Mouse (Mus musculus): ENCODE results near the gene Mettl7a1. TPM values are rescaled to one million over a fixed set of nuclear protein-coding genes. Genes with fewer than 3 reads are reported as not detected.
"Not testable (repeated sequence)": the region's sequence is repeated elsewhere in the genome, so short reads cannot be mapped to it uniquely, and the experiment has no call there.

Mettl7a1 gene
- 7.3 and 9.2 TPM in 2 replicates for polyA plus RNA-seq (2014; fragmentation: Nextera tagmentation; extraction: Ambion mirVana)

- H3K9me3 ChIP-seq (ENCODE audit: control insufficient read depth, low read depth, low read length) = no peaks in the 10 kb centered on the region
- H3K4me3 ChIP-seq (ENCODE audit: low read depth, low read length) = peak within 1 kb of the TSS; percentile 46
- peak within 1 kb of the TSS; percentile 45 for H3K9ac ChIP-seq (replicated peaks; ENCODE audit: low read depth, low read length)
- ATAC-seq (ENCODE audit: insufficient number of reproducible peaks, insufficient read depth, low FRiP score, low read depth) = peak; percentile 77; the same call in 1 of the 2 replicates
- peaks cover 9% of the 10 kb centered on the region; the same call in 1 of the 2 replicates for H3K4me1 ChIP-seq (ENCODE audit: control insufficient read depth, insufficient read depth, low read length)
- peak within 1 kb of the TSS; percentile 84 for H3K27ac ChIP-seq (ENCODE audit: low read length)
- H3K27me3 ChIP-seq (ENCODE audit: control insufficient read depth, insufficient read depth, low read length) = no peaks in the 10 kb centered on the region
- H3K4me2 ChIP-seq (replicated peaks; ENCODE audit: low read depth, low read length) = peak within 1 kb of the TSS; percentile 61
- 2% methylated on average over 22 of the region's 30 CpGs for WGBS
- no peaks in the 10 kb centered on the region for H3K36me3 ChIP-seq (ENCODE audit: control insufficient read depth, insufficient read depth, low read length)
Observed at GRCm38 (mm10) chr15:100304019-100304991, at the start of gene Mettl7a1. Mettl7a1 (plus strand) TSS chr15:100304140.

- no peak for ATAC-seq (ENCODE audit: insufficient number of reproducible peaks, insufficient read depth, low FRiP score, low read depth)
- 85% methylated on average over 6 of the region's 6 CpGs for WGBS
- no peaks in the 10 kb centered on the region for H3K9me3 ChIP-seq (ENCODE audit: control insufficient read depth, low read depth, low read length)
- no peak overlapping the region for H3K27ac ChIP-seq (ENCODE audit: low read length)
- peaks cover 67% of the 10 kb centered on the region for H3K36me3 ChIP-seq (ENCODE audit: control insufficient read depth, insufficient read depth, low read length)
- no peaks in the 10 kb centered on the region for H3K27me3 ChIP-seq (ENCODE audit: control insufficient read depth, insufficient read depth, low read length)
- no peaks in the 10 kb centered on the region for H3K4me1 ChIP-seq (ENCODE audit: control insufficient read depth, insufficient read depth, low read length)
- no peak overlapping the region for H3K4me3 ChIP-seq (ENCODE audit: low read depth, low read length)
- no peak overlapping the region for H3K9ac ChIP-seq (replicated peaks; ENCODE audit: low read depth, low read length)
- H3K4me2 ChIP-seq (replicated peaks; ENCODE audit: low read depth, low read length) = no peak overlapping the region
Observed at GRCm38 (mm10) chr15:100256386-100256785, 47.6 kb upstream of the Mettl7a1 start.

- WGBS = 89% methylated on average over 5 of the region's 5 CpGs
- no peaks in the 10 kb centered on the region for H3K4me1 ChIP-seq (ENCODE audit: control insufficient read depth, insufficient read depth, low read length)
- H3K9me3 ChIP-seq (ENCODE audit: control insufficient read depth, low read depth, low read length) = no peaks in the 10 kb centered on the region
- no peak overlapping the region for H3K4me2 ChIP-seq (replicated peaks; ENCODE audit: low read depth, low read length)
- no peak overlapping the region for H3K9ac ChIP-seq (replicated peaks; ENCODE audit: low read depth, low read length)
- no peaks in the 10 kb centered on the region for H3K27me3 ChIP-seq (ENCODE audit: control insufficient read depth, insufficient read depth, low read length)
- no peak overlapping the region for H3K4me3 ChIP-seq (ENCODE audit: low read depth, low read length)
- no peak for ATAC-seq (ENCODE audit: insufficient number of reproducible peaks, insufficient read depth, low FRiP score, low read depth)
- H3K36me3 ChIP-seq (ENCODE audit: control insufficient read depth, insufficient read depth, low read length) = peaks cover 60% of the 10 kb centered on the region
- no peak overlapping the region for H3K27ac ChIP-seq (ENCODE audit: low read length)
Observed at GRCm38 (mm10) chr15:100257305-100257704, 46.6 kb upstream of the Mettl7a1 start.

- H3K27me3 ChIP-seq (ENCODE audit: control insufficient read depth, insufficient read depth, low read length) = no peaks in the 10 kb centered on the region
- 92% methylated on average over 7 of the region's 7 CpGs for WGBS
- no peaks in the 10 kb centered on the region for H3K4me1 ChIP-seq (ENCODE audit: control insufficient read depth, insufficient read depth, low read length)
- no peak overlapping the region for H3K4me3 ChIP-seq (ENCODE audit: low read depth, low read length)
- ATAC-seq (ENCODE audit: insufficient number of reproducible peaks, insufficient read depth, low FRiP score, low read depth) = no peak
- H3K9ac ChIP-seq (replicated peaks; ENCODE audit: low read depth, low read length) = no peak overlapping the region
- H3K4me2 ChIP-seq (replicated peaks; ENCODE audit: low read depth, low read length) = no peak overlapping the region
- H3K36me3 ChIP-seq (ENCODE audit: control insufficient read depth, insufficient read depth, low read length) = peaks cover 46% of the 10 kb centered on the region
- H3K27ac ChIP-seq (ENCODE audit: low read length) = no peak overlapping the region
- no peaks in the 10 kb centered on the region for H3K9me3 ChIP-seq (ENCODE audit: control insufficient read depth, low read depth, low read length)
Observed at GRCm38 (mm10) chr15:100258646-100259425, 45.1 kb upstream of the Mettl7a1 start.

- ATAC-seq (ENCODE audit: insufficient number of reproducible peaks, insufficient read depth, low FRiP score, low read depth); H3K27ac ChIP-seq (ENCODE audit: low read length); H3K9ac ChIP-seq (replicated peaks; ENCODE audit: low read depth, low read length); H3K27me3 ChIP-seq (ENCODE audit: control insufficient read depth, insufficient read depth, low read length); H3K4me2 ChIP-seq (replicated peaks; ENCODE audit: low read depth, low read length); H3K4me1 ChIP-seq (ENCODE audit: control insufficient read depth, insufficient read depth, low read length); H3K9me3 ChIP-seq (ENCODE audit: control insufficient read depth, low read depth, low read length); H3K4me3 ChIP-seq (ENCODE audit: low read depth, low read length): not testable (repeated sequence)
- WGBS = 79% methylated on average over 5 of the region's 7 CpGs
- peaks cover 31% of the 10 kb centered on the region for H3K36me3 ChIP-seq (ENCODE audit: control insufficient read depth, insufficient read depth, low read length)
Observed at GRCm38 (mm10) chr15:100260351-100260750, 43.6 kb upstream of the Mettl7a1 start.

- ATAC-seq (ENCODE audit: insufficient number of reproducible peaks, insufficient read depth, low FRiP score, low read depth) = no peak
- no peak overlapping the region for H3K4me2 ChIP-seq (replicated peaks; ENCODE audit: low read depth, low read length)
- 18% methylated on average over 4 of the region's 4 CpGs for WGBS
- no peaks in the 10 kb centered on the region for H3K27me3 ChIP-seq (ENCODE audit: control insufficient read depth, insufficient read depth, low read length)
- H3K36me3 ChIP-seq (ENCODE audit: control insufficient read depth, insufficient read depth, low read length) = peaks cover 9% of the 10 kb centered on the region; the same call in 1 of the 2 replicates
- H3K4me3 ChIP-seq (ENCODE audit: low read depth, low read length) = no peak overlapping the region
- no peak overlapping the region for H3K9ac ChIP-seq (replicated peaks; ENCODE audit: low read depth, low read length)
- no peak overlapping the region for H3K27ac ChIP-seq (ENCODE audit: low read length)
- no peaks in the 10 kb centered on the region for H3K9me3 ChIP-seq (ENCODE audit: control insufficient read depth, low read depth, low read length)
- no peaks in the 10 kb centered on the region for H3K4me1 ChIP-seq (ENCODE audit: control insufficient read depth, insufficient read depth, low read length)
Observed at GRCm38 (mm10) chr15:100263246-100263905, 40.6 kb upstream of the Mettl7a1 start.

- WGBS = 75% methylated on average over 4 of the region's 5 CpGs
- Histone ChIP-seq H3K4me3 (ENCODE audit: low read depth, low read length) (no peak overlapping the region), H3K36me3 (ENCODE audit: control insufficient read depth, insufficient read depth, low read length) (no peaks in the 10 kb centered on the region; the same call in 1 of the 2 replicates), H3K27ac (ENCODE audit: low read length) (no peak overlapping the region), H3K27me3 (ENCODE audit: control insufficient read depth, insufficient read depth, low read length) (no peaks in the 10 kb centered on the region), H3K4me1 (ENCODE audit: control insufficient read depth, insufficient read depth, low read length) (no peaks in the 10 kb centered on the region), H3K4me2 (replicated peaks; ENCODE audit: low read depth, low read length) (no peak overlapping the region), H3K9ac (replicated peaks; ENCODE audit: low read depth, low read length) (no peak overlapping the region), H3K9me3 (ENCODE audit: control insufficient read depth, low read depth, low read length) (no peaks in the 10 kb centered on the region; the same call in 1 of the 2 replicates)
- ATAC-seq (ENCODE audit: insufficient number of reproducible peaks, insufficient read depth, low FRiP score, low read depth) = no peak
Observed at GRCm38 (mm10) chr15:100265586-100266325, 38.2 kb upstream of the Mettl7a1 start.

Data from stomach, embryonic 14.5 days (tissue).